Mouse (Mus musculus): ENCODE data around the gene Tnfrsf13b. TPM values are rescaled to one million over a fixed set of nuclear protein-coding genes. Genes with fewer than 3 reads are reported as not detected.

Tnfrsf13b gene
- total RNA-seq (2014; rRNA removed; ENCODE audit: low replicate concordance) = 0.08 and 3.9 TPM in 2 replicates
- 1.0 and 1.5 TPM in 2 replicates for polyA plus RNA-seq (2015; fragmentation: Nextera tagmentation; extraction: Ambion mirVana)

DNA sequence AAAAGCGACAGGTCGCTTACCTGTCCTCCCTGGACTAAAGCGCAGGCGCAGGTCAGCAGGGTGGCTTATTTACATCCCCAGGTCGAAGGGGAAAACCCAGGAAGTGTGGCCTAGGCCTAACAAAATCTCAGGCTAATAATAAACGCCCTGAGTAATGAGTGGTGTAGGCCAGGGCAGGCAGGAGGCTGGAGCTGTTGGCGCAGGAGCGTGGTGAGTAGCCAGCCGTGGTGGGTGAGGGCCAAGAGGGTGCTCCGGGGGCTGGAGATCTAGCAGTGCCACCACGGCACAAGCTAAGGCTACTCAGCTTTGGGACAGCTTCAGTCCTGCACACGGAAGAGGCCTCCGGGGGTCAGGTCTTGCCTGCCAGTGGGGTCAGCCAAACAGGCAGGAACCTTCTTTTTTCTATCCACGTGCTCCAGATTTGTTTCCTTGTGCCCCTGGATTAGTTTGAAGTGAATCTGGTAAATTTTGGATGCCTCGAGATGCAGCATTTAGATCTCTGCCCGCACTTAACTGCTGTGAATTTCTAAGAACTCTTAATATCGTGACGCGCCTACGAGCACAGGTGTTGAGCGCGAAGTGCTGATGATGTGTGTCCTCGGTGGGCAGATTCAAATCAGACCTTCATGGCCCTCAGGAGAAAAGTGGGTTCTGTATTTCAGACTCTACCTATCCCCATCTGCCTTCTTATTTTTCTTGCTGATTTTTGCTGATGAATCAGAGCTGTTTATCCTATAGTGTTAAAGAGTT is at the start of gene Tnfrsf13b:
Gene Tnfrsf13b, plus strand, starts transcription at position 150 of the 750 bp plus-strand sequence.
- no peaks in the 10 kb centered on the region for H3K27me3 ChIP-seq (ENCODE audit: control insufficient read depth, insufficient read depth, low read length)
- no peak within 1 kb of the TSS for H3K4me3 ChIP-seq (ENCODE audit: low read depth, low read length)
- no peak for DNase-seq (ENCODE audit: low spot score)
- H3K27ac ChIP-seq (ENCODE audit: low read depth) = no peak within 1 kb of the TSS
- WGBS = 78% methylated on average over 23 of the region's 23 CpGs
- H3K4me2 ChIP-seq (ENCODE audit: low read depth, low read length) = no peak within 1 kb of the TSS
- H3K36me3 ChIP-seq (replicated peaks; ENCODE audit: control insufficient read depth, insufficient read depth, low read length) = no peaks in the 10 kb centered on the region
- no peak within 1 kb of the TSS for H3K9ac ChIP-seq (replicated peaks; ENCODE audit: low read depth, low read length)
- no peaks in the 10 kb centered on the region for H3K4me1 ChIP-seq (ENCODE audit: control insufficient read depth, insufficient read depth)
- no peaks in the 10 kb centered on the region for H3K9me3 ChIP-seq (replicated peaks; ENCODE audit: control insufficient read depth, low read length)
- ATAC-seq (ENCODE audit: insufficient read depth, low read depth) = no peak
- no peak for TF ChIP-seq EP300 (IDR thresholded peaks at IDR 0.05; ENCODE audit: low read depth)
- TF ChIP-seq CTCF (IDR thresholded peaks at IDR 0.05; ENCODE audit: low read depth) = no peak

DNA sequence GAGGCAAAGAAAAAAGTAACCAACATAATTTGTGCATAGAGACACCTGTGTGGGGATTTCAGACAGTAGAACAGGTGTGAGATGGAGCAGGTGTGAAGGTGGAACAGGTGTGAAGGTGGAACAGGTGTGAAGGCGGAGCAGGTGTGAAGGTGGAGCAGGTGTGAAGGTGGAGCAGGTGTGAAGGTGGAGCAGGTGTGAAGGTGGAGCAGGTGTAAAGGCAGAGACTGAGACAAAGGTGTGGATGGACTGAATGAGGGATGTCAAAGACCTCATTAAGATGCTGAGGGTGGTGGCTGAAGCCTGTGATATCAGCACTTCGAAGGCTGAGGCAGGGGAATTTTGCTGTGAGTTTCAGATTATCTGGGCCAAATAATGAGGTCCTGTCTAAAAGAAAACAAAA is 44.9 kb upstream of the Tnfrsf13b start:
- H3K36me3 ChIP-seq (replicated peaks; ENCODE audit: control insufficient read depth, insufficient read depth, low read length) = no peaks in the 10 kb centered on the region
- no peak for DNase-seq (ENCODE audit: low spot score)
- 75% methylated on average over 2 of the region's 2 CpGs for WGBS
- no peaks in the 10 kb centered on the region for H3K27me3 ChIP-seq (ENCODE audit: control insufficient read depth, insufficient read depth, low read length)
- H3K9me3 ChIP-seq (replicated peaks; ENCODE audit: control insufficient read depth, low read length) = no peaks in the 10 kb centered on the region
- no peak overlapping the region for H3K9ac ChIP-seq (replicated peaks; ENCODE audit: low read depth, low read length)
- H3K4me3 ChIP-seq (ENCODE audit: low read depth, low read length) = no peak overlapping the region
- TF ChIP-seq EP300 (IDR thresholded peaks at IDR 0.05; ENCODE audit: low read depth) = no peak
- H3K27ac ChIP-seq (ENCODE audit: low read depth) = no peak overlapping the region
- H3K4me2 ChIP-seq (ENCODE audit: low read depth, low read length) = no peak overlapping the region
- ATAC-seq (ENCODE audit: insufficient read depth, low read depth) = no peak
- H3K4me1 ChIP-seq (ENCODE audit: control insufficient read depth, insufficient read depth) = 0 out of 2 replicates have a peak, but pooled peaks cover 1% of the 10 kb centered on the region

DNA sequence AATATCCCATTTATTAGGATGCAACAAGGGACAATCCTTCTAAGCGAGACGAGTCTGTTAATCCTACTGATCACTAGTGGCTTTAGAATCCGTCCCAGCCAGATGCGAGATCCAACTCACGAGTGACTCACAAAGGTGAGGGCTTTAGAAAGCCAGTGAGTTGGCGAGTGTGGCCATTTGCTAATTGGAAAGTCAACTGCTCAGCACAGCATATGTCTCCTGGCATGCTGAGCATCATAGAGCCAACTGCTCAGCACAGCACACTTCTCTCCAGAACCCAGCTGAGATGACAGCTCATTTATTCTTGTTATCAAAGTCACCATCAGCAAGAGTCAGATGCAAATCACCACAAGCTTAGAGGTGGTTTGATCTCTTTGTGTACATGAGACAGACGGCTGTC is 36.4 kb upstream of the Tnfrsf13b start:
- Histone ChIP-seq H3K4me2 (ENCODE audit: low read depth, low read length) (no peak overlapping the region), H3K36me3 (replicated peaks; ENCODE audit: control insufficient read depth, insufficient read depth, low read length) (no peaks in the 10 kb centered on the region), H3K4me1 (ENCODE audit: control insufficient read depth, insufficient read depth) (no peaks in the 10 kb centered on the region), H3K27ac (ENCODE audit: low read depth) (no peak overlapping the region), H3K4me3 (ENCODE audit: low read depth, low read length) (no peak overlapping the region), H3K9me3 (replicated peaks; ENCODE audit: control insufficient read depth, low read length) (peaks cover 4% of the 10 kb centered on the region; the same call in 1 of the 2 replicates), H3K27me3 (ENCODE audit: control insufficient read depth, insufficient read depth, low read length) (no peaks in the 10 kb centered on the region), H3K9ac (replicated peaks; ENCODE audit: low read depth, low read length) (no peak overlapping the region)
- TF ChIP-seq CTCF (IDR thresholded peaks at IDR 0.05; ENCODE audit: low read depth) = no peak
- no peak for TF ChIP-seq EP300 (IDR thresholded peaks at IDR 0.05; ENCODE audit: low read depth)
- WGBS = 84% methylated on average over 7 of the region's 7 CpGs
- ATAC-seq (ENCODE audit: insufficient read depth, low read depth) = no peak
- DNase-seq (ENCODE audit: low spot score) = no peak

DNA sequence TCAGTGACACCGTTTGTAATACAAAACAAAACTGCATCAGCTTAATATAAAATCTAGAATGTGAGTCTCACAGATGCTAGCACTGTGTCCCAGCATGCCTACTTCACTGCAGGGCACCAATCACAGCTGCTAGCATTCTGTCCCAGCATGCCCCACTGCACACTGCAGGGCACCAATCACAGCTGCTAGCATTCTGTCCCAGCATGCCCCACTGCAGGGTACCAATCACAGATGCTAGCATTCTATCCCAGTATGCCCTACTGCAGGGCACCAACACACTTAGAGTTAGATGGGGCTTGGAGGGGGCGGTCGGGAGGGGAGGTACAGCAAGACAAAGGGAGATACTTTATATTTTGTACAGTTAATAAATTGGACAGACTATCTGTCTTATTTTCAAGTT is 35.4 kb upstream of the Tnfrsf13b start:
- no peaks in the 10 kb centered on the region for H3K36me3 ChIP-seq (replicated peaks; ENCODE audit: control insufficient read depth, insufficient read depth, low read length)
- no peaks in the 10 kb centered on the region for H3K27me3 ChIP-seq (ENCODE audit: control insufficient read depth, insufficient read depth, low read length)
- peaks cover 4% of the 10 kb centered on the region; the same call in 1 of the 2 replicates for H3K9me3 ChIP-seq (replicated peaks; ENCODE audit: control insufficient read depth, low read length)
- 57% methylated on average over 3 of the region's 3 CpGs for WGBS
- TF ChIP-seq EP300 (IDR thresholded peaks at IDR 0.05; ENCODE audit: low read depth) (no peak), CTCF (IDR thresholded peaks at IDR 0.05; ENCODE audit: low read depth) (no peak)
- H3K4me1 ChIP-seq (ENCODE audit: control insufficient read depth, insufficient read depth) = no peaks in the 10 kb centered on the region
- ATAC-seq (ENCODE audit: insufficient read depth, low read depth) (no peak), DNase-seq (ENCODE audit: low spot score) (no peak)
- no peak overlapping the region for H3K4me3 ChIP-seq (ENCODE audit: low read depth, low read length)
- H3K4me2 ChIP-seq (ENCODE audit: low read depth, low read length) = no peak overlapping the region
- no peak overlapping the region for H3K27ac ChIP-seq (ENCODE audit: low read depth)
- no peak overlapping the region for H3K9ac ChIP-seq (replicated peaks; ENCODE audit: low read depth, low read length)

DNA sequence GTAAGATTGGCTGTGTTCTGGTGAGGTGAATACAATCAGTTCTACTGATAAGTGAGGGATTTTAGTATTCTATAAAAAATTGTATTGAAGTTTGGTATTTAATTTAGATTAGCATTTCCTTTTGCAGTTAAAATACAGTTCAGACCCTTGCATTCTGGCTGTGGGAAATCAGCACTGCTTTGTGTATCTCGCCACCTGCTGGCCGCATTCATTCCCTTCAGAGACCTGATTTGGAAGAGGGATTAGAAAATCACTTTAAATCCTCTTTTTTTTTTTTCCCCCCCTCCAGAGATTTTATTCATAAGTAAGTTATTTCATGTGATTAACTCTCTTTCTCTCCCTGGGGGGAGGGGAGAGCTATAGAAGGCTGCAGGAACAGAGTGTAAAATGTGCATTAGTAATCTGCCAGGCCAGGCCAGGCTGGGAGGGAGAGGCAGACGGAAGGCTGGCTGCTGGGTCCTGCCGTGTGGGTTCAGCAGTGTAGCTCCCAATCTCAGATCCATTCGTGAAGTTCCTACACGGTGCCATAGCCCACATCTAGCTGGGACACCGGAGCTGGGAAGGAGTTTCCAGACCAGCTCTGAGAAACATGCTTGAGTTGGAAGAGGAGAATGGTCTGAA is 34.8 kb upstream of the Tnfrsf13b start:
- TF ChIP-seq EP300 (IDR thresholded peaks at IDR 0.05; ENCODE audit: low read depth) (no peak), CTCF (IDR thresholded peaks at IDR 0.05; ENCODE audit: low read depth) (peak; percentile 89)
- Histone ChIP-seq H3K4me2 (ENCODE audit: low read depth, low read length) (no peak overlapping the region), H3K27ac (ENCODE audit: low read depth) (no peak overlapping the region), H3K9ac (replicated peaks; ENCODE audit: low read depth, low read length) (no peak overlapping the region), H3K9me3 (replicated peaks; ENCODE audit: control insufficient read depth, low read length) (peaks cover 4% of the 10 kb centered on the region; the same call in 1 of the 2 replicates), H3K4me1 (ENCODE audit: control insufficient read depth, insufficient read depth) (no peaks in the 10 kb centered on the region), H3K27me3 (ENCODE audit: control insufficient read depth, insufficient read depth, low read length) (no peaks in the 10 kb centered on the region), H3K4me3 (ENCODE audit: low read depth, low read length) (no peak overlapping the region), H3K36me3 (replicated peaks; ENCODE audit: control insufficient read depth, insufficient read depth, low read length) (no peaks in the 10 kb centered on the region)
- 22% methylated on average over 7 of the region's 7 CpGs for WGBS
- 0 out of 2 replicates have a peak, but pooled peaks have one; percentile 39 for ATAC-seq (ENCODE audit: insufficient read depth, low read depth)
- peak; percentile 66 for DNase-seq (ENCODE audit: low spot score)
